In the genomic region with DNA sequence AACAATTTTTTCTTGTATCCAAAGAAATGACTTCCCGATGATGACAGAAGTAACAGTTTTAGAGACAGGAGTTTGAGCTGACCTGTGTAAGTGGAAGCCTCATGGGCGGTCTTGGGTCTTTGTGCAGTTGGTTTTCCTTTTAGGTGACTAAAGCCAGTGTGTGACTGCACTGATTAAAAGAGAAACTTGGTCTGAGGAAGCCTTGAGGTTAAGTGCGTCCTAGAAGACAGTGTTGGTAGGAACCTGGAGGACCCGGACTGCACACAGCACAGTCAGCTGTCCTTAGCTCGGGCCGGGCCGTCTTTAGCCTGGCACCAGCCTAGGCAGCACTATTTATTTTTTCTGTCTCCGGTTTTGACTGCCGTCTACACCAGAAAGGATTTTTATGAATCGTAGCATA, we compare ENCODE assay signal across 8 mouse cellular contexts. TPM values are rescaled to one million over a fixed set of nuclear protein-coding genes. Genes with fewer than 3 reads are reported as not detected.
DNase-seq lines count a peak whose midpoint lies in the region; ATAC-seq and TF ChIP-seq lines count a peak whose summit lies in the region.

No protein-coding gene starts in this region.

- no peak for TF ChIP-seq CTCF in lung, embryonic 14.5 days (IDR thresholded peaks at IDR 0.05; ENCODE audit: low read depth)
- TF ChIP-seq CTCF in intestine, postnatal 0 days (IDR thresholded peaks at IDR 0.05; ENCODE audit: low read depth), result no peak
- TF ChIP-seq CTCF in olfactory bulb, adult 2 months (IDR thresholded peaks at IDR 0.05; ENCODE audit: insufficient read depth, low read depth, low read length), result no peak

- intact Hi-C loops in left cerebral cortex, postnatal 4 days (cut with DNase I), result no loop called here

- peak overlapping the region; percentile 89; the same call in 1 of the 2 replicates for H3K4me3 ChIP-seq in lung, embryonic 14.5 days (ENCODE audit: low read depth, low read length)
- H3K4me3 ChIP-seq in intestine, postnatal 0 days (ENCODE audit: low read depth, low read length), result peak overlapping the region; percentile 96
- H3K4me3 ChIP-seq in olfactory bulb, adult 2 months (ENCODE audit: insufficient read depth, low read depth, low read length), result peak overlapping the region; percentile 16; the same call in 1 of the 2 replicates

- H3K36me3 ChIP-seq in lung, embryonic 14.5 days (ENCODE audit: insufficient read depth), result peaks cover 30% of the 10 kb centered on the region
- H3K36me3 ChIP-seq in intestine, postnatal 0 days (ENCODE audit: control insufficient read depth, insufficient read depth), result peaks cover 12% of the 10 kb centered on the region; the same call in 1 of the 2 replicates

- no peaks in the 10 kb centered on the region for H3K27me3 ChIP-seq in lung, embryonic 14.5 days (ENCODE audit: insufficient read depth, low read length)
- H3K27me3 ChIP-seq in intestine, postnatal 0 days (replicated peaks; ENCODE audit: control insufficient read depth, insufficient read depth, low read length), result no peaks in the 10 kb centered on the region

- no peak for TF ChIP-seq POLR2A in olfactory bulb, adult 2 months (IDR thresholded peaks at IDR 0.05; ENCODE audit: insufficient read depth, low read depth, low read length)

- DNase-seq in CD4-positive, CD25-positive, alpha-beta regulatory T cell, adult 2 months (ENCODE audit: low read depth, low spot score), result peak; percentile 46
- no peak for DNase-seq in lung, embryonic 14.5 days
- no peak for DNase-seq in lung, adult 18-20 months
- DNase-seq in left cerebral cortex, postnatal 4 days, result no peak

- peaks cover 7% of the 10 kb centered on the region for H3K4me1 ChIP-seq in lung, embryonic 14.5 days (ENCODE audit: insufficient read depth)
- peaks cover 33% of the 10 kb centered on the region for H3K4me1 ChIP-seq in intestine, postnatal 0 days (replicated peaks; ENCODE audit: control insufficient read depth, insufficient read depth, low read length)
- peaks cover 15% of the 10 kb centered on the region for H3K4me1 ChIP-seq in olfactory bulb, adult 2 months (ENCODE audit: control insufficient read depth, insufficient read depth, low read length)

- H3K27ac ChIP-seq in lung, embryonic 14.5 days (ENCODE audit: low read depth), result no peak overlapping the region
- peak overlapping the region; percentile 50; the same call in 1 of the 2 replicates for H3K27ac ChIP-seq in intestine, postnatal 0 days (ENCODE audit: low read depth, low read length)
- no peak overlapping the region for H3K27ac ChIP-seq in olfactory bulb, adult 2 months (ENCODE audit: insufficient read depth, low read depth, low read length)

- 51% methylated on average over 10 of the region's 10 CpGs for WGBS in lung, embryonic 14.5 days
- 55% methylated on average over 10 of the region's 10 CpGs for WGBS in intestine, postnatal 0 days
- 38% methylated on average over 10 of the region's 10 CpGs for WGBS in olfactory bulb, adult 2 months

- ATAC-seq in CD4-positive, CD25-positive, alpha-beta regulatory T cell, adult 4 months, result no peak
- no peak for ATAC-seq in lung, embryonic 14.5 days (ENCODE audit: insufficient read depth)
- ATAC-seq in intestine, postnatal 0 days, result no peak
- no peak for ATAC-seq in cerebellum, adult (ENCODE audit: insufficient number of reproducible peaks, low FRiP score, low TSS enrichment)

- peak overlapping the region; percentile 75 for H3K4me2 ChIP-seq in lung, embryonic 14.5 days
- peak overlapping the region; percentile 70 for H3K4me2 ChIP-seq in intestine, postnatal 0 days (replicated peaks; ENCODE audit: low read depth)

- H3K9ac ChIP-seq in lung, embryonic 14.5 days, result peak overlapping the region; percentile 20; the same call in 1 of the 2 replicates
- 0 out of 2 replicates have a peak overlapping the region, but pooled peaks have one; percentile 24 for H3K9ac ChIP-seq in intestine, postnatal 0 days (ENCODE audit: low read depth, low read length)

- H3K9me3 ChIP-seq in lung, embryonic 14.5 days (ENCODE audit: low read depth, low read length), result no peaks in the 10 kb centered on the region
- no peaks in the 10 kb centered on the region for H3K9me3 ChIP-seq in intestine, postnatal 0 days (ENCODE audit: control insufficient read depth)

RNA-seq across cellular contexts. Expression of gene Gna13, which starts 2.2 kb away (rescaled TPM):
- polyA plus RNA-seq in CD4-positive, CD25-positive, alpha-beta regulatory T cell, adult 4 months (2017; shearing (Covaris generic)), result 10 to 100 TPM; 55.1 to 57.8 TPM
- 30.7 and 33.8 TPM in 2 replicates for polyA plus RNA-seq in lung, embryonic 14.5 days (2014; fragmentation: Nextera tagmentation; extraction: Ambion mirVana)
- polyA plus RNA-seq in intestine, postnatal 0 days (2015; fragmentation: Nextera tagmentation; extraction: Ambion mirVana), result 81.7 and 86.9 TPM in 2 replicates
- polyA plus RNA-seq in olfactory bulb, adult 2 months (2012; ENCODE audit: insufficient read depth, insufficient read length, low replicate concordance, missing spikeins), result not detected in 2 replicates
- 10 to 100 TPM; 48.8 to 50.5 TPM for total RNA-seq in left cerebral cortex, postnatal 4 days (2021)

RNA-seq across cellular contexts. Expression of gene 9930022D16Rik, which starts 48.8 kb away (rescaled TPM):
- polyA plus RNA-seq in CD4-positive, CD25-positive, alpha-beta regulatory T cell, adult 4 months (2017; shearing (Covaris generic)), result under 1 TPM; 0.22 to 0.39 TPM
- not detected in 2 replicates for polyA plus RNA-seq in lung, embryonic 14.5 days (2014; fragmentation: Nextera tagmentation; extraction: Ambion mirVana)
- polyA plus RNA-seq in intestine, postnatal 0 days (2015; fragmentation: Nextera tagmentation; extraction: Ambion mirVana), result 0.08 TPM in 1 of 2 replicates, not detected in the other
- not detected in 2 replicates for polyA plus RNA-seq in olfactory bulb, adult 2 months (2012; ENCODE audit: insufficient read depth, insufficient read length, low replicate concordance, missing spikeins)
- total RNA-seq in left cerebral cortex, postnatal 4 days (2021), result not detected

Comparison
In these comparisons a context has a peak if more than half of its experiments do, and no peak if none do; other contexts are left out.
1. H3K4me3 ChIP-seq: peak in every context shown above with its lines; median percentile 96 in intestine, postnatal 0 days; 89 in lung, embryonic 14.5 days; 16 in olfactory bulb, adult 2 months.